Mouse (Mus musculus) forebrain, embryonic 11.5 days (tissue): ENCODE results near the gene Pkhd1. TPM values are rescaled to one million over a fixed set of nuclear protein-coding genes. Genes with fewer than 3 reads are reported as not detected.

ENCODE experiments used
- ATAC-seq: fragments of 200-750 bp; cut with Nextera tagmentation; replicated peaks from 2 replicates; pipeline ENCODE4 v1.8.0; 2017; ENCODE audit warnings: moderate TSS enrichment; ENCODE audit not compliant: low FRiP score
- DNase-seq: peaks from one replicate; pipeline ENCODE4 v3.0.0-alpha.2; 2017; ENCODE audit warnings: low spot score
- H3K27ac ChIP-seq: fragments of 300-500 bp; sonication (generic); 2 replicates; pipeline ENCODE4 v1.5.1; 2014; ENCODE audit warnings: low read depth, low read length
- H3K27me3 ChIP-seq: fragments of 300-500 bp; sonication (generic); 2 replicates; pipeline ENCODE4 v1.6.1; 2014; ENCODE audit warnings: mild to moderate bottlenecking, low read length, mixed read lengths; ENCODE audit not compliant: control insufficient read depth, insufficient read depth
- H3K36me3 ChIP-seq: fragments of 300-500 bp; sonication (generic); 2 replicates; pipeline ENCODE4 v1.6.1; 2014; ENCODE audit warnings: mild to moderate bottlenecking, low read length, moderate library complexity, mixed read lengths; ENCODE audit not compliant: control insufficient read depth, insufficient read depth
- H3K4me1 ChIP-seq: fragments of 300-500 bp; sonication (generic); replicated peaks from 2 replicates; pipeline ENCODE4 v1.6.1; 2014; ENCODE audit warnings: low read length, mixed read lengths; ENCODE audit not compliant: control insufficient read depth, insufficient read depth
- H3K4me2 ChIP-seq: fragments of 300-500 bp; sonication (generic); 2 replicates; pipeline ENCODE4 v1.6.1; 2014; ENCODE audit warnings: low read depth, mild to moderate bottlenecking, low read length, moderate library complexity, mixed read lengths; ENCODE audit not compliant: severe bottlenecking
- H3K4me3 ChIP-seq: fragments of 300-500 bp; sonication (generic); 2 replicates; pipeline ENCODE4 v1.5.1; 2014; ENCODE audit warnings: low read depth, low read length
- H3K9ac ChIP-seq: fragments of 300-500 bp; sonication (generic); 2 replicates; pipeline ENCODE4 v1.6.1; 2014; ENCODE audit warnings: low read length
- H3K9me3 ChIP-seq: fragments of 300-500 bp; sonication (generic); 2 replicates; pipeline ENCODE4 v1.6.1; 2016; ENCODE audit warnings: low read length, mixed read lengths; ENCODE audit not compliant: control insufficient read depth
- WGBS: fragments of 180-500 bp; shearing (Covaris S2); extraction: QIAGEN DNeasy Blood & Tissue Kit; methylation state at CpG from one replicate; pipeline ENCODE4 v1.1.7; 2014; 5-methylcytosine and 5-hydroxymethylcytosine counted together
- polyA plus RNA-seq: library from polyadenylated mRNA; unstranded; fragments of >200 nt; fragmentation: Nextera tagmentation; extraction: Ambion mirVana; gene quantifications from 2 replicates; pipeline ENCODE4 v1.2.1, GENCODE M21; 2014

Gene Pkhd1
- polyA plus RNA-seq, 1 experiment from 2014 or later: not detected

DNA sequence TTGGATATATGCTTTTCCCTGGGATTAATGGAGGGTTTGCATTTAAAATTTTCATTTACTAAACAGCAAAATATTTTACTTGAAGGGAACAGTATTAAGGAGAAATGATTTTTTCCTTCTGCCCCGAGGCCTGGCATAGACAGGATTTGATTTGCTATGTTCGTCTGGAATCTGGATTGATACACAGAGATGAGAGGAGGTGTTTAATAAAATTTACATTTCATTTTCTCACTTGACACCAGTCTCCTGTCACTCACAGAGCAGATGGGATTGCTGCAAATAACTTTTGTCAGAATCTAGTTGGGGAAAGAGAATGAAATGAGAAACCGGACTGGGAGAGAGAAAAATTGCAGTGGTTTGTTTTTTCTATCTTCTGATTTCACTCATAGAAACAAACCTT, 578.5 kb downstream of the Pkhd1 start:
- no peak overlapping the region for H3K4me2 ChIP-seq
- ATAC-seq (no peak), DNase-seq (no peak)
- H3K27me3 ChIP-seq: no peaks in the 10 kb centered on the region
- H3K9ac ChIP-seq: no peak overlapping the region
- H3K27ac ChIP-seq: no peak overlapping the region
- WGBS: 91% methylated on average over 3 of the region's 3 CpGs
- no peaks in the 10 kb centered on the region for H3K36me3 ChIP-seq
- H3K4me1 ChIP-seq: no peaks in the 10 kb centered on the region
- H3K4me3 ChIP-seq: no peak overlapping the region
- H3K9me3 ChIP-seq: no peaks in the 10 kb centered on the region

DNA sequence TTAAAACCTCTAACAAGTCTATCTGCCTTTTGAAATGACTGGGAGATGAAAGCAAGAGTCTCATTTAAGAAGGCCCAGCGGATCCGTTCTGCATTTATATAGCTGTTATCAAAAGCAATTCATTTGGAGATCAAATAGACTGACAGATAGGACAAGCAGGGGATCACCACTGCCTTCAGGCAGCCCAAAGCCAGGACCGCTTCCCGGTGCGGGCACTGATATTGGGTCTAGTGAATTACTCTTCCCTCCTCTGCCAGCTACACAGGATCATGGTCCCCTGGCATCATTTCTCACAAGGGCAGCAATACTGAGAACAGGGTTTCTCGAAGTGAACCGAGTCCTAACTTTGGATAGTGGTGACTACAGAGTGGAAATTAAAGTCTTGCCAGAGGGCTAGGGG, 582.6 kb downstream of the Pkhd1 start:
- Histone ChIP-seq H3K4me3 (no peak overlapping the region), H3K9me3 (no peaks in the 10 kb centered on the region), H3K4me2 (no peak overlapping the region), H3K9ac (no peak overlapping the region), H3K36me3 (no peaks in the 10 kb centered on the region), H3K4me1 (no peaks in the 10 kb centered on the region), H3K27ac (no peak overlapping the region), H3K27me3 (no peaks in the 10 kb centered on the region)
- ATAC-seq (no peak), DNase-seq (no peak)
- 83% methylated on average over 7 of the region's 7 CpGs for WGBS

DNA sequence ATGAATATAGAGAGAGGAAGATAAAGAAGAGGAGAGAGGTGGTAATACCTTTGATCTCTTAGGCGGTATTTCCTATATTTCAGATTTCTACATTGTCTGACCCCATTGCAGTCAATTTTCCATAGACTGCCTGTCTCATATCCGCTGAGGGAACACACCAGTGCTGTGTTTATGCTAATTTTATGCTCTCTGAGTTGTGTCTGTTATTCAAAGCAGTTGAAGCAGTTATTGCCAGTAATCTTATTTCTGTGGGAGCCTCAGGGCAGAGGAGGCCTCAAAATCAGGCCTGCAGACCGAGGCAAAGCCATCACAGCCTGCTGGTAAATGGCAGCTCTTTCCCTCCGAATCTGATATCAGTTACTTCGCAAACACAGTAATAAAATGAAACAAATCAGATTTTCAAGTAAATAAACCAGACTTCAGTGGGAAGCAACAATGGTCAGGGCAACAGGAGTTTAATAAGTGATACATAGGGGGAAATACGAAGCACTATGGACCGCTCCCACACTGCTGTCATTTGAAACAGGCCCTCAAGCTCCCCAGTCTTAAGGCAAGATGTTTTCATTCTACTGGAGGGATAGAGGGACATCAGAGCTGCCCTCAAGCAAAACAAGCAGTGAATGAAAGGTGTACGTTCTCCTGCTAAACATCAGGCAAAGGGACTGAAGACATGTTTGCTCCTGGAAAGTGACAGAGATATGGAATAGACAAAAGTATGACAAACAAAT, 599.5 kb downstream of the Pkhd1 start:
- ATAC-seq (no peak), DNase-seq (no peak)
- Histone ChIP-seq H3K9me3 (no peaks in the 10 kb centered on the region), H3K4me1 (no peaks in the 10 kb centered on the region), H3K27me3 (no peaks in the 10 kb centered on the region), H3K4me3 (no peak overlapping the region), H3K9ac (no peak overlapping the region), H3K4me2 (no peak overlapping the region), H3K36me3 (no peaks in the 10 kb centered on the region), H3K27ac (no peak overlapping the region)
- WGBS: 85% methylated on average over 8 of the region's 8 CpGs

- WGBS: 91% methylated on average over 4 of the region's 4 CpGs
- Histone ChIP-seq H3K4me1 (no peaks in the 10 kb centered on the region), H3K4me3 (no peak overlapping the region), H3K4me2 (no peak overlapping the region), H3K9me3 (no peaks in the 10 kb centered on the region), H3K27ac (no peak overlapping the region), H3K9ac (no peak overlapping the region), H3K27me3 (no peaks in the 10 kb centered on the region), H3K36me3 (no peaks in the 10 kb centered on the region)
- ATAC-seq: no peak
- no peak for DNase-seq
These were observed 600.2 kb downstream of the Pkhd1 start for GRCm38 (mm10) chr1:20017619-20018018.

Other genes with a start within 250 kb of the Pkhd1 start
- not detected in 2 replicates for gene Il17a, start 112.8 kb upstream of the Pkhd1 start, polyA plus RNA-seq
- 0.43 and 0.51 TPM in 2 replicates for gene Il17f, start 172.6 kb upstream of the Pkhd1 start, polyA plus RNA-seq
- 234 and 261 TPM in 2 replicates for gene Mcm3, start 202.2 kb upstream of the Pkhd1 start, polyA plus RNA-seq